Mouse (Mus musculus) heart, embryonic 11.5 days (tissue): ENCODE results near the gene Letmd1. TPM values are rescaled to one million over a fixed set of nuclear protein-coding genes. Genes with fewer than 3 reads are reported as not detected.
"Not testable (repeated sequence)": the region's sequence is repeated elsewhere in the genome, so short reads cannot be mapped to it uniquely, and the experiment has no call there.

Source experiments
- ATAC-seq: fragments of 200-750 bp; cut with Nextera tagmentation; replicated peaks from 2 replicates; pipeline ENCODE4 v1.8.0; 2017; ENCODE audit warnings: moderate library complexity; ENCODE audit not compliant: insufficient number of reproducible peaks, low FRiP score, low TSS enrichment
- H3K27ac ChIP-seq: fragments of 300-500 bp; sonication (generic); 2 replicates; pipeline ENCODE4 v1.5.1; 2014; ENCODE audit warnings: mild to moderate bottlenecking, low read depth, low read length
- H3K27me3 ChIP-seq: fragments of 300-500 bp; sonication (generic); 2 replicates; pipeline ENCODE4 v1.6.1; 2014; ENCODE audit warnings: mild to moderate bottlenecking, low read length, mixed read lengths; ENCODE audit not compliant: control insufficient read depth, insufficient read depth
- H3K36me3 ChIP-seq: fragments of 300-500 bp; sonication (generic); 2 replicates; pipeline ENCODE4 v1.6.1; 2014; ENCODE audit warnings: mild to moderate bottlenecking, low read length, moderate library complexity, mixed read lengths; ENCODE audit not compliant: control insufficient read depth, insufficient read depth
- H3K4me1 ChIP-seq: fragments of 300-500 bp; sonication (generic); 2 replicates; pipeline ENCODE4 v1.6.1; 2014; ENCODE audit warnings: low read length; ENCODE audit not compliant: control insufficient read depth, insufficient read depth
- H3K4me2 ChIP-seq: fragments of 300-500 bp; sonication (generic); 2 replicates; pipeline ENCODE4 v1.6.1; 2014; ENCODE audit warnings: mild to moderate bottlenecking, moderate library complexity
- H3K4me3 ChIP-seq: fragments of 300-500 bp; sonication (generic); 2 replicates; pipeline ENCODE4 v1.5.1; 2014; ENCODE audit warnings: low read depth, low read length
- H3K9ac ChIP-seq: fragments of 300-500 bp; sonication (generic); 2 replicates; pipeline ENCODE4 v1.6.1; 2014; ENCODE audit warnings: mild to moderate bottlenecking, low read depth, low read length, moderate library complexity
- H3K9me3 ChIP-seq: fragments of 300-500 bp; sonication (generic); replicated peaks from 2 replicates; pipeline ENCODE4 v1.6.1; 2016; ENCODE audit warnings: low read length; ENCODE audit not compliant: control insufficient read depth
- WGBS: fragments of 180-500 bp; shearing (Covaris S2); extraction: QIAGEN DNeasy Blood & Tissue Kit; methylation state at CpG from one replicate; pipeline ENCODE4 v1.1.7; 2014; ENCODE audit not compliant: insufficient replicate concordance; 5-methylcytosine and 5-hydroxymethylcytosine counted together
- polyA plus RNA-seq: library from polyadenylated mRNA; unstranded; fragments of >200 nt; fragmentation: Nextera tagmentation; extraction: Ambion mirVana; gene quantifications from 2 replicates; pipeline ENCODE4 v1.2.1, GENCODE M21; 2014

Gene Letmd1
- polyA plus RNA-seq, 1 experiment from 2014 or later, result 19.3 TPM

- 80% methylated on average over 4 of the region's 4 CpGs for WGBS
- Histone ChIP-seq H3K9me3 (no peaks in the 10 kb centered on the region), H3K9ac (no peak overlapping the region), H3K27ac (no peak overlapping the region), H3K36me3 (peaks cover 42% of the 10 kb centered on the region), H3K4me2 (no peak overlapping the region), H3K27me3 (no peaks in the 10 kb centered on the region), H3K4me3 (no peak overlapping the region), H3K4me1 (no peaks in the 10 kb centered on the region)
- no peak for ATAC-seq
These were observed 10.1 kb downstream of the Letmd1 start for GRCm38 (mm10) chr15:100478925-100479324.

- Histone ChIP-seq H3K9ac (no peak overlapping the region), H3K4me1 (peaks cover 27% of the 10 kb centered on the region), H3K27ac (no peak overlapping the region), H3K27me3 (no peaks in the 10 kb centered on the region), H3K36me3 (peaks cover 24% of the 10 kb centered on the region), H3K4me2 (no peak overlapping the region), H3K9me3 (no peaks in the 10 kb centered on the region), H3K4me3 (no peak overlapping the region)
- ATAC-seq, result no peak
- 83% methylated on average over 3 of the region's 3 CpGs for WGBS
These were observed 16.8 kb downstream of the Letmd1 start for GRCm38 (mm10) chr15:100485576-100485975.

- WGBS, result 47% methylated on average over 7 of the region's 7 CpGs
- H3K36me3 ChIP-seq, result peaks cover 17% of the 10 kb centered on the region
These were observed 17.6 kb downstream of the Letmd1 start for GRCm38 (mm10) chr15:100486450-100486849.

GRCm38 (mm10) chr15:100487050-100487449 is 18.2 kb downstream of the Letmd1 start:
- Histone ChIP-seq H3K4me3 (no peak overlapping the region), H3K27ac (no peak overlapping the region), H3K4me1 (peaks cover 36% of the 10 kb centered on the region), H3K9me3 (no peaks in the 10 kb centered on the region), H3K36me3 (peaks cover 13% of the 10 kb centered on the region), H3K27me3 (no peaks in the 10 kb centered on the region), H3K4me2 (no peak overlapping the region), H3K9ac (no peak overlapping the region)
- WGBS, result 74% methylated on average over 2 of the region's 2 CpGs
- no peak for ATAC-seq

More at GRCm38 (mm10) chr15:100486450-100486849, 17.6 kb downstream of the Letmd1 start:
- Histone ChIP-seq H3K4me1 (peaks cover 33% of the 10 kb centered on the region), H3K4me3 (no peak overlapping the region), H3K9ac (no peak overlapping the region), H3K9me3 (no peaks in the 10 kb centered on the region), H3K27ac (no peak overlapping the region), H3K27me3 (no peaks in the 10 kb centered on the region), H3K4me2 (no peak overlapping the region)
- ATAC-seq, result no peak

GRCm38 (mm10) chr15:100488297-100488696 is 19.5 kb downstream of the Letmd1 start:
- not testable (repeated sequence) for ATAC-seq, H3K4me3 ChIP-seq, H3K27me3 ChIP-seq, H3K9ac ChIP-seq, H3K27ac ChIP-seq, H3K9me3 ChIP-seq, H3K4me2 ChIP-seq, H3K36me3 ChIP-seq
- WGBS, result 76% methylated on average over 1 of the region's 1 CpGs
- H3K4me1 ChIP-seq, result peaks cover 42% of the 10 kb centered on the region

- no peak overlapping the region for H3K4me2 ChIP-seq
- no peak overlapping the region for H3K27ac ChIP-seq
- no peak overlapping the region for H3K4me3 ChIP-seq
- peaks cover 4% of the 10 kb centered on the region; the same call in 1 of the 2 replicates for H3K36me3 ChIP-seq
- no peaks in the 10 kb centered on the region for H3K9me3 ChIP-seq
- 76% methylated on average over 15 of the region's 15 CpGs for WGBS
- ATAC-seq, result no peak
- H3K27me3 ChIP-seq, result no peaks in the 10 kb centered on the region
- H3K4me1 ChIP-seq, result peaks cover 49% of the 10 kb centered on the region
- no peak overlapping the region for H3K9ac ChIP-seq
These were observed 20.4 kb downstream of the Letmd1 start for GRCm38 (mm10) chr15:100489263-100489662.

- Histone ChIP-seq H3K27ac (no peak overlapping the region), H3K4me3 (no peak overlapping the region), H3K36me3 (peaks cover 2% of the 10 kb centered on the region; the same call in 1 of the 2 replicates), H3K9me3 (no peaks in the 10 kb centered on the region), H3K4me1 (peaks cover 42% of the 10 kb centered on the region), H3K27me3 (no peaks in the 10 kb centered on the region), H3K4me2 (peak overlapping the region; percentile 3; the same call in 1 of the 2 replicates), H3K9ac (no peak overlapping the region)
- ATAC-seq, result no peak
- WGBS, result 69% methylated on average over 9 of the region's 9 CpGs
These were observed 23.1 kb downstream of the Letmd1 start for GRCm38 (mm10) chr15:100491966-100492365.

- WGBS, result 1% methylated on average over 29 of the region's 29 CpGs
- H3K9ac ChIP-seq, result peak overlapping the region; percentile 87
- no peaks in the 10 kb centered on the region for H3K36me3 ChIP-seq
- H3K4me3 ChIP-seq, result peak overlapping the region; percentile 74
- no peaks in the 10 kb centered on the region for H3K9me3 ChIP-seq
- no peaks in the 10 kb centered on the region for H3K27me3 ChIP-seq
- H3K4me2 ChIP-seq, result peak overlapping the region; percentile 93
- peak; percentile 63 for ATAC-seq
- peaks cover 29% of the 10 kb centered on the region for H3K4me1 ChIP-seq
- peak overlapping the region; percentile 67 for H3K27ac ChIP-seq
These were observed 25.8 kb downstream of the Letmd1 start for GRCm38 (mm10) chr15:100494647-100495046.

- ATAC-seq, result peak; percentile 95
- Histone ChIP-seq H3K27me3 (no peaks in the 10 kb centered on the region), H3K4me2 (peak within 1 kb of the TSS; percentile 93), H3K4me1 (peaks cover 27% of the 10 kb centered on the region), H3K36me3 (no peaks in the 10 kb centered on the region), H3K9ac (peak within 1 kb of the TSS; percentile 87), H3K4me3 (peak within 1 kb of the TSS; percentile 74), H3K9me3 (no peaks in the 10 kb centered on the region), H3K27ac (peak within 1 kb of the TSS; percentile 67)
- under 1% methylated on average over 40 of the region's 40 CpGs for WGBS
These were observed 26.3 kb downstream of the Letmd1 start, which contains the start of gene Csrnp2 for GRCm38 (mm10) chr15:100495102-100495501. Gene Csrnp2, minus strand, starts transcription at chr15:100495488.
